Comparison of ENCODE assay signal across 27 mouse cellular contexts in the genomic region with DNA sequence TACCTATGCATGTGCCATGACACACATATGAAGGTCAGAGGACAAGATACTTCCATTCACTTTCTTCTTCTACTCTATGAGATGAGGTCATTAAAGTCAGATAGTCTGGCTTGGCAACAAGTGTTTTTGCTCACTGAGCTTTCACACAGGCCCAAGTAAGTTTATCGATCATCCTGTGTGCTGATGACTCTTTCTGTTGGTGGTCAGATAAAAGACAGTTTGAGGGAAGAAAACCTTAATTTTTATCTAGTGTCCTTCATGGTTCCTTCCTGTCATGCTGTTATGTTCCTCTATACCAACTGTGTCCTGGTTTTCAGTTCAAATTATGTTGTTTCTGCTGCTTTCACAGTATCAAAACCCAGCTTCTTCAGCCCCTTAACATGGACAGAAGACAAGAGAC.
"Had no signal": no experiment of that assay in that cellular context is flagged by ENCODE, and none has a peak within 500 bp of the region (broad histone marks: within the 10 kb centered on the region; RNA-seq: fewer than 3 reads in every experiment).

No protein-coding gene starts in this region.

- H3K36me3 ChIP-seq: limb, embryonic 10.5 days; limb, embryonic 12.5 days; limb, embryonic 13.5 days; limb, embryonic 15.5 days; liver, embryonic 12.5 days; liver, embryonic 13.5 days; liver, embryonic 15.5 days; lung, embryonic 15.5 days; midbrain, embryonic 10.5 days; midbrain, embryonic 12.5 days; midbrain, embryonic 13.5 days; midbrain, embryonic 15.5 days had no signal

- H3K27me3 ChIP-seq: limb, embryonic 12.5 days; limb, embryonic 13.5 days; limb, embryonic 15.5 days; liver, embryonic 12.5 days; liver, embryonic 13.5 days; liver, embryonic 15.5 days; lung, embryonic 15.5 days; megakaryocyte, embryonic 14.5 days; midbrain, embryonic 12.5 days; midbrain, embryonic 13.5 days; midbrain, embryonic 15.5 days had no signal

- H3K4me3 ChIP-seq: limb, embryonic 10.5 days; limb, embryonic 12.5 days; limb, embryonic 13.5 days; limb, embryonic 15.5 days; liver, embryonic 12.5 days; liver, embryonic 13.5 days; liver, embryonic 15.5 days; lung, embryonic 15.5 days; megakaryocyte, embryonic 14.5 days; midbrain, embryonic 10.5 days; midbrain, embryonic 12.5 days; midbrain, embryonic 13.5 days; midbrain, embryonic 15.5 days; myocyte had no signal

- DNase-seq: left cerebral cortex, postnatal 4 days; liver; liver, embryonic 13.5 days; liver, postnatal 0 days; lung, adult 18-20 months; lung, adult 2 months; lung, embryonic 14.5 days; lung, postnatal 10 days; lung, postnatal 14 days; lung, postnatal 36 days; lung, postnatal 4 days; midbrain, embryonic 14.5 days had no signal

- H3K9ac ChIP-seq: limb, embryonic 12.5 days; limb, embryonic 13.5 days; limb, embryonic 15.5 days; liver, embryonic 12.5 days; liver, embryonic 13.5 days; liver, embryonic 14.5 days; liver, embryonic 15.5 days; liver, postnatal 0 days; lung, embryonic 14.5 days; lung, embryonic 15.5 days; midbrain, embryonic 12.5 days; midbrain, embryonic 13.5 days; midbrain, embryonic 15.5 days had no signal

- H3K9me3 ChIP-seq: limb, embryonic 10.5 days; limb, embryonic 12.5 days; limb, embryonic 13.5 days; limb, embryonic 15.5 days; liver, embryonic 12.5 days; liver, embryonic 13.5 days; liver, embryonic 15.5 days; lung, embryonic 15.5 days; megakaryocyte, embryonic 14.5 days; midbrain, embryonic 10.5 days; midbrain, embryonic 12.5 days; midbrain, embryonic 13.5 days; midbrain, embryonic 15.5 days had no signal

- H3K4me1 ChIP-seq: limb, embryonic 12.5 days; limb, embryonic 15.5 days; liver, embryonic 12.5 days; liver, embryonic 13.5 days; liver, embryonic 15.5 days; lung, embryonic 15.5 days; midbrain, embryonic 10.5 days; midbrain, embryonic 12.5 days; midbrain, embryonic 13.5 days; midbrain, embryonic 15.5 days had no signal

- H3K27ac ChIP-seq: limb, embryonic 10.5 days; limb, embryonic 12.5 days; limb, embryonic 13.5 days; limb, embryonic 15.5 days; liver, embryonic 12.5 days; liver, embryonic 13.5 days; liver, embryonic 14.5 days; liver, embryonic 15.5 days; lung, embryonic 15.5 days; macrophage; midbrain, embryonic 10.5 days; midbrain, embryonic 12.5 days; midbrain, embryonic 13.5 days; midbrain, embryonic 15.5 days had no signal
